Mouse (Mus musculus) skeletal muscle tissue, adult 2 months (tissue): ENCODE data around the gene Panx1.

Experiments
- DNase-seq: peaks from one replicate; pipeline ENCODE4 v3.0.0-alpha.2; 2012; ENCODE audit warnings: low read depth, low spot score

The Panx1 gene

GRCm38 (mm10) chr9:15045084-15045669 lies at the start of gene Panx1:
Panx1 (minus strand) TSS chr9:15045478.
- peak; percentile 22 for DNase-seq

GRCm38 (mm10) chr9:15068686-15069295 lies 23.5 kb upstream of the Panx1 start:
- no peak for DNase-seq

GRCm38 (mm10) chr9:15067995-15068685 lies 22.9 kb upstream of the Panx1 start:
- no peak for DNase-seq

GRCm38 (mm10) chr9:15064176-15064575 lies 18.9 kb upstream of the Panx1 start:
- DNase-seq, result no peak

GRCm38 (mm10) chr9:15060847-15061246 lies 15.6 kb upstream of the Panx1 start:
- no peak for DNase-seq

- no peak for DNase-seq
Measured at GRCm38 (mm10) chr9:15060026-15060425, 14.7 kb upstream of the Panx1 start.

- no peak for DNase-seq
Measured at GRCm38 (mm10) chr9:15045740-15046139, 462 bp upstream of the Panx1 start.

GRCm38 (mm10) chr9:15044391-15045083 lies 741 bp downstream of the Panx1 start:
- DNase-seq, result no peak

- DNase-seq, result no peak
Measured at GRCm38 (mm10) chr9:15041556-15041955, 3.7 kb downstream of the Panx1 start.

GRCm38 (mm10) chr9:15039848-15040247 lies 5.4 kb downstream of the Panx1 start:
- peak; percentile 59 for DNase-seq

- DNase-seq, result no peak
Measured at GRCm38 (mm10) chr9:15037704-15038103, 7.6 kb downstream of the Panx1 start.

GRCm38 (mm10) chr9:15037237-15037636 lies 8.0 kb downstream of the Panx1 start:
- DNase-seq, result no peak

- no peak for DNase-seq
Measured at GRCm38 (mm10) chr9:15036807-15037206, 8.5 kb downstream of the Panx1 start.

GRCm38 (mm10) chr9:15036405-15036804 lies 8.9 kb downstream of the Panx1 start:
- no peak for DNase-seq

- no peak for DNase-seq
Measured at GRCm38 (mm10) chr9:15035979-15036378, 9.3 kb downstream of the Panx1 start.

GRCm38 (mm10) chr9:15034546-15035273 lies 10.6 kb downstream of the Panx1 start:
- DNase-seq, result no peak

GRCm38 (mm10) chr9:15033568-15034160 lies 11.6 kb downstream of the Panx1 start:
- no peak for DNase-seq

- no peak for DNase-seq
Measured at GRCm38 (mm10) chr9:15032797-15033196, 12.5 kb downstream of the Panx1 start.

GRCm38 (mm10) chr9:15030771-15031170 lies 14.5 kb downstream of the Panx1 start:
- no peak for DNase-seq

- peak; percentile 53 for DNase-seq
Measured at GRCm38 (mm10) chr9:15029025-15029727, 16.1 kb downstream of the Panx1 start.

GRCm38 (mm10) chr9:15027725-15028124 lies 17.6 kb downstream of the Panx1 start:
- DNase-seq, result no peak
